Mouse (Mus musculus): ENCODE data around the gene Ttll9. TPM values are rescaled to one million over a fixed set of nuclear protein-coding genes. Genes with fewer than 3 reads are reported as not detected.

Gene Ttll9
- polyA plus RNA-seq, 1 experiment from 2014 or later, result 1.2 TPM

DNA sequence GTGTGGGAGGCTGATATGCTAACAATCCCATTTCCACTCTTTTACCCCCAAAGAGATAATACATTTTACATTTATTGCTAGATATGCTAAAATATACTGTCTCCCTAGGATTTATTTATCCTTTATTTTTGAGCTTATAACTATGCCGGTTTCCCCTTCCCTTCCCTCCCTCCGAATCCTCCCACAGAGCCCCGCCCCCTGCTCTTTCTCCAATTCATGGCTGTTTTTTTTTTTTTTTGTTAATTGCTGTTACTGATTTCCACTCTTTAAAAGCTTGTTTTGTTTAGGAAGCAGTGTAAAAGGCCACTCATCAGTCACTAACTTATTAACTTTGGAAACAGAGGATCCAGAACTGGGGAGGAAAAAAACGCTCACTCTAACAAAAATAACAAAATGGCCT, 34.8 kb downstream of the Ttll9 start:
- no peak overlapping the region for H3K9ac ChIP-seq
- 63% methylated on average over 4 of the region's 4 CpGs for WGBS
- 0 out of 2 replicates have a peak, but pooled peaks cover 3% of the 10 kb centered on the region for H3K27me3 ChIP-seq
- no peak overlapping the region for H3K27ac ChIP-seq
- no peaks in the 10 kb centered on the region for H3K4me1 ChIP-seq
- no peaks in the 10 kb centered on the region for H3K9me3 ChIP-seq
- H3K36me3 ChIP-seq (replicated peaks), result no peaks in the 10 kb centered on the region
- no peak for ATAC-seq (ENCODE audit: low FRiP score)
- no peak overlapping the region for H3K4me2 ChIP-seq
- H3K4me3 ChIP-seq (replicated peaks), result no peak overlapping the region

DNA sequence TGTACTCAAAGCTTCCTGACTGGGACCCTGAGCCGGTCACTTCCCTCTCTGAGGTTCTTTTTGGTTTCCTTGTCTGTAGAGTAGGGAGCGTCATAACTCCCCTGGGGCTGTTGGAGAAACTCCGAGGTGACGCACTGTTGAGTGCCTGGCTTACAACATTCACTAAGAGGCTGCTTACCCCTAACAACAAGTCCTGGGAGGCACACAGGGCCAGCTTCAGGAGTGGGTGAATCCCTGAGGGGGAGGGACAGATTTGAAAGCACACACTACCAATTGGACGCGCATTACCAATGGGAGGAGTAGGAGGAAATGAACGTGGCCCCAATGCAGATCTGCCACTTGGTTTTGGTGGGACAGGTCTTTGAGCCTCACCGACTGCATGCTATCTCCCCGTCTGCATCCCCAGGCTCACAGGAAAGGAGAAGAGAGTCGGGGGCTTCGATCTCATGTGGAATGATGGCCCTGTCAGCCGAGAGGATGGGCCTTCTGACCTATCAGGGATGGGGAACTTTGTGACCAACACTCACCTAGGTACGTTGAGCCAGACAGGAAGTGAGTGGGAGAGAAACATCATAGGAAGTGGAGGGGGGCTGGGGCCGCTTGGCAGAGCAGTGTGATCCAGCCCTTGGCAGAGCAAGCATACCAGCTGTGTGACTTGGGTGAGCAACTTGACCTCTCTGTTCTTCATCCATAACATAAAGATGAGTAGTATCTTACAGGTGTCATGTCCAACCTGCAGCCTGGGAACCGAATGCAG, 40.4 kb downstream of the Ttll9 start:
- Histone ChIP-seq H3K9ac (no peak overlapping the region), H3K27me3 (0 out of 2 replicates have a peak, but pooled peaks cover 3% of the 10 kb centered on the region), H3K4me2 (no peak overlapping the region), H3K36me3 (replicated peaks) (peaks cover 13% of the 10 kb centered on the region), H3K4me3 (replicated peaks) (no peak overlapping the region), H3K4me1 (peaks cover 11% of the 10 kb centered on the region), H3K9me3 (no peaks in the 10 kb centered on the region), H3K27ac (no peak overlapping the region)
- no peak for ATAC-seq (ENCODE audit: low FRiP score)
- WGBS, result 88% methylated on average over 15 of the region's 15 CpGs

DNA sequence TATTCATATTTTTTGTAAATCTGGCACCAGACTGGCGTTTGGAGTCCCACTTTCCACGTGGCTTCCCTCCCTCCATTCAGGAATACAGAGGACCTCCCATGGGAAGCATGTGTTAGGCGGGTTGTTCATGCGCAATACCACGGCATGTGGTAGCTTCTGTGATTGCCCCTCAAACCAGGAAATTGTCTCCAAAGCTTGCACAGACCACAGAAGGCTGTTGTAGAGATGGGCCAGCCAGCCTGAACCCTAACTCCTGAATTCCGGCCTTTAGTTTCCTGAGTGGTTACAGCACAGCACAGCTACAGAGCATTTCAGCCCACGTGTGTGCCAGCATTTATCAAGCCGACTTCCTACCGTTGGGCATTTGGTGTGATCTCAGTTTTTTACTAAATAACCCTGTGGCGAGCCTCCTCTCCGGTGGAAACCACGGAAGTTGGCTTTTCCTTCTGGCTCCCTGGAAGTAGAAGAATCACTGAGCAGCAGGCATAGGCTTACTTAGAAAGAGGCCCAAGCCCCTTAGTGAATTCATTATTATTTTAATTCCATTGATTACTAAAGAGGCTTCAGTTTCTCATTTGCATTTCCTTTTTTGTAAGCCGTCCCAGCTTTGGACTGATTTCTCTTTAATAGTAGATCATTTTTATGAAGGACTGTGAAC, 41.5 kb downstream of the Ttll9 start:
- Histone ChIP-seq H3K4me3 (replicated peaks) (no peak overlapping the region), H3K36me3 (replicated peaks) (peaks cover 23% of the 10 kb centered on the region), H3K4me2 (peak overlapping the region; percentile 17), H3K27ac (peak overlapping the region; percentile 75), H3K27me3 (0 out of 2 replicates have a peak, but pooled peaks cover 3% of the 10 kb centered on the region), H3K4me1 (peaks cover 11% of the 10 kb centered on the region), H3K9me3 (no peaks in the 10 kb centered on the region), H3K9ac (no peak overlapping the region)
- ATAC-seq (ENCODE audit: low FRiP score), result 0 out of 2 replicates have a peak, but pooled peaks have one; percentile 49
- WGBS, result 33% methylated on average over 13 of the region's 13 CpGs

DNA sequence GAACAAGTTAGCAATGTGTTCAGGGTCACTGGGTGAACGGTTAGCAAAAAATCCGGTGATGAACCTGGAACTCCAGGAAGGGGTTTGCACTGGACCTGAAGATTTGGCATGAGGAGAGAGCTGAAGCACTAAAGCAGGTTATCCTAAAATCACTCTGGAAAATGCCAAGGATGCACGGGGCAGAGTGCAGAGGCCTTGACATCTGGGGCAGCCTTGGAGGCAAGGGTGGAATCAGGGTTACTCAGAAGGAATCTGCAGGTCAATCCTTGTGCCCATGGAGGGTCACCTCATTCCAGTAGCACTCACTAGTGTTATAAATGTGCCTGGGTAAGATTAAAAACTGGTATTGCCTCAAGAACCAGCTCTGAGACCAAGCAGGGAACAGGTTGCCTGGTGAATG, 43.7 kb downstream of the Ttll9 start:
- H3K36me3 ChIP-seq (replicated peaks), result peaks cover 45% of the 10 kb centered on the region
- no peak overlapping the region for H3K4me2 ChIP-seq
- H3K9ac ChIP-seq, result no peak overlapping the region
- no peak for ATAC-seq (ENCODE audit: low FRiP score)
- 93% methylated on average over 3 of the region's 3 CpGs for WGBS
- H3K4me3 ChIP-seq (replicated peaks), result no peak overlapping the region
- no peaks in the 10 kb centered on the region for H3K9me3 ChIP-seq
- H3K27ac ChIP-seq, result no peak overlapping the region
- H3K27me3 ChIP-seq, result no peaks in the 10 kb centered on the region
- H3K4me1 ChIP-seq, result peaks cover 11% of the 10 kb centered on the region

DNA sequence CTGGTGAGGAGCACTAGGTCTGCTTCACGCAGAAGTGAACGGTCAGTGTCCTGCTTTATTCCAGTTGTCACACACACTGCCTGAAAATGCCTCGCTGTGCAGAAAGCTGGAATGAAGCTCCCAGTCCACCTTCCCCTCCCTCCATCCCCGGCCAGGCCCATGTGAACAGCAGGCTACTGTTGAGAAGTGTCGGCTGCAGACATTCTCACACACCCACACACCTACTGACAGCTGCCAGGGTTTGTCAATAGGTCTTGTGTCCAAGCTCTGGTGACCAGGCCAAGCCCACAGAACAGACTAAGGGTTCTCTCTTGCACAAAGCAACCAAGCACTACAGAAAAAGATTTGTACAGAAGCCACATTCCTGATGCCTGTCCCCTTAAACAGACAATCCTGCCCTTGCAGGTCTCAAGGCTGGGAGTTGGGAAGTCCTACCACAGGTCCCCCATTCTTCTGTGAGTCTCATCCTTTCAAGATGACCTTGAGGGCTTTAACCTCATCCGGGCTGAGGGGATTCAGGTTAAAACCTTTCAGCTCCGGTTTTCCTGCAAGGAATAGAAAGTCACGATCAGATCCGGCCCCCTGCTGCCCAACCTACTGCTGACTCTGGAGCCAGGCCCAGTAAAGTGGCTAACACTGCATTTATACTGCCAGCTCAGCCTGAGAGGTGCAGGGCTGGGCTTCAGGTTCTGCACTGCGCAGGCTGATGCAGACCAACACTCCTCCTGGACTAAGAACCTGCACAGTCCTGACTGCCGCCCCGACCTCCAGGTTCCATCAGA, 47.1 kb downstream of the Ttll9 start:
- Histone ChIP-seq H3K27me3 (no peaks in the 10 kb centered on the region), H3K4me3 (replicated peaks) (no peak overlapping the region), H3K4me2 (no peak overlapping the region), H3K36me3 (replicated peaks) (peaks cover 59% of the 10 kb centered on the region), H3K27ac (no peak overlapping the region), H3K4me1 (peaks cover 8% of the 10 kb centered on the region), H3K9me3 (no peaks in the 10 kb centered on the region), H3K9ac (no peak overlapping the region)
- ATAC-seq (ENCODE audit: low FRiP score), result no peak
- WGBS, result 92% methylated on average over 12 of the region's 12 CpGs

DNA sequence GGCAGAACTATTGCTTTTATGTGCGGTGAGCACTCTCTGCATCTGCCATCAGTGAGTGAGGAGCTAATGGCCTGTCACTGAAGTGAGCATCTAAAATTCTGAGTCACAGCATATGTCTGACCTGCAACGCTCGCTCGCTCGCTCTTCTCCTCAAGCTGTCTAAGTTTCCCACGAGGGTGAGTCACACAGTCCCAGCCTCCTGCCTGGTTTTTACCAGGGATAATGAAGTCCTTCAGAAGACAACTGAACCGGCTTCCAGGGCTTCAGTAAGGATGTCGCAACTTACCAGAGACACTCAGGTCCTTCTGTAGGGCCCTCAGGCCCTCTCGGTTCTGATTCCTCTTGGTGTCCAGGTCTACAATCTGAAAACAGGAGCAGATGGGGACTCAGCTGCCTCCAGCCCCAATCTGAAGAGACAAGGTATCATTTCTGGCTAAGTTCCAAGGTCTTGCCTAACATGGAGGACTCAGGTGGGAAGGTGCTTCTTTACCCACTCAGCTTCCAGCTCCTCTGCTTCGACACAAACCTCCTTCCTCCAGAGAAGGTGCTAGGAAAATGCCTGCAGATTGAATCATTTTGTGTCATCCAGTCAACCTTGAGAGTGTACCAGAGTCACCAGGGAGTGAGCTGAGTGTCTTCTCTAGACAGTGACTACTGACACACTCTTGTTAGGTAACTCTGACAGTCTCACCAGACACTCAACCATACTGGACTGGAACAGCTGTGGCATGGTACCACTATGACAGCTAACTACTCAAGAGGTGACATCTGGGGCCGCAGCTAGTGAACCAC, 51.6 kb downstream of the Ttll9 start:
- Histone ChIP-seq H3K27ac (no peak overlapping the region), H3K27me3 (peaks cover 12% of the 10 kb centered on the region), H3K9ac (peak overlapping the region; percentile 90), H3K4me3 (replicated peaks) (peak overlapping the region; percentile 86), H3K4me2 (peak overlapping the region; percentile 98), H3K4me1 (peaks cover 10% of the 10 kb centered on the region), H3K9me3 (no peaks in the 10 kb centered on the region), H3K36me3 (replicated peaks) (peaks cover 34% of the 10 kb centered on the region)
- no peak for ATAC-seq (ENCODE audit: low FRiP score)
- 92% methylated on average over 11 of the region's 11 CpGs for WGBS

DNA sequence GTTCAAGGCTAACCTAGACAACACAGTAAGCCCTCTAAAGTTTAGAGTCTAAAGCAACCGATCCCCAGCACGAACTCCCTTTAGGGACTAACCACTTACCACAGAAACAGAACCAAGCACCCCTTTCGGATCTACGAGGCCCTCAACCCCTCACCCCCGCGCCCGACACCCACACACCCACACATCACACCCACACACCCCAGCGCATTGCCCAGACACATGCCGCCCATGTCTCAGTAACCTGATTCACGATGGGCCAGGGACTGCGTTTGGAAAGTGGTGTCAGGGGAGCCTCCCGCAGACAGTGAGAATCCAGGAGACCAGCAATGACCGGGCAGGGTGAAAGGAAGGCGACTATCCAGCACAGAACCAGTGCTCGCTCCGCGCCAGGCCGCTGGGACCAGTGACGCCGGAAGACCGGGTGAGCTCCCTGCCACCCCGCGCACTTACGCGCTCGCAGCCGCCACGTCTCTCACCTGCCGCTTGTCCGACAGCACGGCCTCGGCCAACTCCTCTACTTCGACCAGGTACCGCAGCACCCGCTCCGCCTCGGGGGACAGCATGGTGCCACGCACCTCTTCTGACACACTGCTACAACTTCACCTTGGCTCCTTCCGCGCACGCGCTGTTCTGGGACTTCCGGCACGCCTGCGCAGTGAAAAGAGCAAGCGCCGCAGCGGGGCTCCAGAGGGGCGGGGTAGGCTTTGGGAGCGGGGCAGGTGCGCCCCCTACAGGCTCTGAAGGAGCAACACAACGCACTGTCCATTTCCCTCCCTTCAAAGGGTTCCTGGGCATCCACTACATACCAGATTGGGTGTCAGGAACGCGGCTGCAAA, 52.7 kb downstream of the Ttll9 start, which contains the start of gene Pdrg1:
Pdrg1 (minus strand) TSS at position 670 of the 836 bp plus-strand sequence.
- ATAC-seq (ENCODE audit: low FRiP score), result peak; percentile 96
- Histone ChIP-seq H3K4me1 (peaks cover 10% of the 10 kb centered on the region), H3K36me3 (replicated peaks) (peaks cover 24% of the 10 kb centered on the region), H3K4me3 (replicated peaks) (peak within 1 kb of the TSS; percentile 86), H3K9ac (peak within 1 kb of the TSS; percentile 90), H3K27ac (no peak within 1 kb of the TSS), H3K4me2 (peak within 1 kb of the TSS; percentile 98), H3K9me3 (no peaks in the 10 kb centered on the region), H3K27me3 (peaks cover 12% of the 10 kb centered on the region)
- WGBS, result 2% methylated on average over 54 of the region's 54 CpGs

DNA sequence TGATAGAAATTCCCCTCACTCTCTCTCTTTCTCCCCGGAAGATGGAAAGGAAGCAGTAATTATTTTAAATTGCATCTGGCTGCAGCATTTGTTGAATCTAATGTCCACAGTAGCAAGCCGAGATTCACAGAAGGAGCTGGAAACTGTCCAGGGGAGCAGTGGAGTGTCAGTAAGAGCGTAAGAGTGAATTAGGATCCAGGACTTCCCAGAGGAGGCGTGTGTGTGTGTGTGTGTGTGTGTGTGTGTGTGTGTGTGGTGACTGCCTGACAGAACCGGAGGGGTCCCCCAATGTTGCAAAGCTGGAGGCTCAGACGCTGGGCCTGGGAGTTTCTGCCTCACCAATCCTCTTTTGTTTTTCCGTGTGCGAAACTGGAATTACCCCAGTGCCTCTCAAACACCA, 53.5 kb downstream of the Ttll9 start:
- no peak overlapping the region for H3K27ac ChIP-seq
- H3K4me2 ChIP-seq, result peak overlapping the region; percentile 98
- H3K4me1 ChIP-seq, result peaks cover 10% of the 10 kb centered on the region
- H3K9me3 ChIP-seq, result no peaks in the 10 kb centered on the region
- ATAC-seq (ENCODE audit: low FRiP score), result no peak
- no peak overlapping the region for H3K4me3 ChIP-seq (replicated peaks)
- H3K36me3 ChIP-seq (replicated peaks), result peaks cover 16% of the 10 kb centered on the region
- WGBS, result 44% methylated on average over 8 of the region's 8 CpGs
- peaks cover 12% of the 10 kb centered on the region for H3K27me3 ChIP-seq
- no peak overlapping the region for H3K9ac ChIP-seq

DNA sequence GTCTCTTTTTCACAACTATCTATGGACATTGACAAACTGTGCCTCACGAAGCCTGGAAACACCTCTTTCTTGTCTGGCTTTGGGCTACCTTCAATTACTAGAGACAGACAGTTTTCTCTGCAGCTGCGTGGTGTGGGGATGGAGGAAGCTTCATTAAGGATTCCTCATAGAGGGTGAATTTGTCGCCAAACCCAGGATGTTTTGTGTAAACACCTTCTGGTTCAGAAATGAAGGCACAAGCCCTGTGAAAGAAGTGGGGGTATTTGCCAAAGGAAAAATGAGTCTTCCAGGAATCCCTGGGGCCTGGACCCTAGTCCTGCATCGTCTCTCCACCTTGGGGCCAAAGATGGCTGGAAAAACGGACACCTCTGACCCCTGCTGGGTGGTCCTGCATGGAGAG, 54.5 kb downstream of the Ttll9 start:
- H3K27ac ChIP-seq, result no peak overlapping the region
- H3K9ac ChIP-seq, result no peak overlapping the region
- peaks cover 12% of the 10 kb centered on the region for H3K27me3 ChIP-seq
- H3K9me3 ChIP-seq, result no peaks in the 10 kb centered on the region
- H3K4me2 ChIP-seq, result no peak overlapping the region
- WGBS, result 46% methylated on average over 5 of the region's 5 CpGs
- peaks cover 10% of the 10 kb centered on the region for H3K4me1 ChIP-seq
- no peak overlapping the region for H3K4me3 ChIP-seq (replicated peaks)
- 0 out of 2 replicates have a peak, but pooled peaks cover 6% of the 10 kb centered on the region for H3K36me3 ChIP-seq (replicated peaks)
- no peak for ATAC-seq (ENCODE audit: low FRiP score)

DNA sequence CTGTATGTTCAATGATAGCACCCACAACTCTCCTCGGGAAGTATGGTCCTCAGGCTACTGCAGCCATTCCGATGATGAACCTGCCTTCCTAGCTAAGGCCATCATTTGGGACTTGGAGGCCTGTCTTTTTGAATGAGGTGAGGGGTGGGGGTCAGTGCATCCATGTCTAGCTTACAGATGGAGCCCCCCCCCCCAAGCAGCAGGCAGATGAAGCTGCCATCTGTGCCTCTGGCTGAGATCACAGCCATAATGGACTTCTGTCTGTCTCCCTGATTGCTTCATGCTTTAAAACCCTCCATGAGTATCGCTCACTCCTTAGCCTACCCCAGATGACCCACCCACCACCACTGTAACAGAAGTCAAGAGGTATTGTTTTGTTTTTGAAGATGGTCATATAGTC, 57.1 kb downstream of the Ttll9 start:
- 89% methylated on average over 3 of the region's 3 CpGs for WGBS

DNA sequence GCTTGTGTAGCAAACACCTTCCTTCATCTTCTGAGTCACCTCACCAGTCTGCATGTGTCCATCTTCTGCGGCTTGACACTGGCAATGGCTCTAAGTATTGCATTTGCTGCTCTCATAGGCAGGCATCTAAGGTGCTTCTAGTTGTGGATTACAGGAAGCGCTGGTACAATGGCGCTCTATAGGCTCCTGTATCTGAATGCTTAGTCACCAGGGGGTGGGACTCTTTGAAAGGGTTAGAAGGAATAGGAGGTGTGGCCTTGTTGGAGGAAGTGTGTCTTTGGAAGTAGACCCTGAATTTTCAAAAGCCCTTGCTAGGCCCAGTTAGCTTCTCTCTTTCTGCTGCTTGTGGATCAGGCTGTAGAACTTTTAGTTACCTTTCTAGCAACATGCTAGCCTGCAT, 58.9 kb downstream of the Ttll9 start:
- H3K4me3 ChIP-seq (replicated peaks), result no peak overlapping the region
- 58% methylated on average over 3 of the region's 3 CpGs for WGBS
- no peak overlapping the region for H3K4me2 ChIP-seq
- no peak overlapping the region for H3K27ac ChIP-seq
- ATAC-seq (ENCODE audit: low FRiP score), result no peak
- H3K36me3 ChIP-seq (replicated peaks), result no peaks in the 10 kb centered on the region
- no peaks in the 10 kb centered on the region for H3K9me3 ChIP-seq
- no peaks in the 10 kb centered on the region for H3K4me1 ChIP-seq
- peaks cover 18% of the 10 kb centered on the region for H3K27me3 ChIP-seq
- H3K9ac ChIP-seq, result no peak overlapping the region

More for the DNA sequence above, 57.1 kb downstream of the Ttll9 start:
- no peaks in the 10 kb centered on the region for H3K9me3 ChIP-seq
- no peaks in the 10 kb centered on the region for H3K36me3 ChIP-seq (replicated peaks)
- no peak overlapping the region for H3K9ac ChIP-seq
- no peak overlapping the region for H3K4me3 ChIP-seq (replicated peaks)
- H3K4me2 ChIP-seq, result no peak overlapping the region
- no peak overlapping the region for H3K27ac ChIP-seq
- H3K4me1 ChIP-seq, result peaks cover 5% of the 10 kb centered on the region
- H3K27me3 ChIP-seq, result peaks cover 14% of the 10 kb centered on the region
- ATAC-seq (ENCODE audit: low FRiP score), result no peak

All from forebrain, embryonic 12.5 days (tissue).